Mouse (Mus musculus) ES-Bruce4 (cell line): ENCODE measurements around the gene Xpot. TPM values are rescaled to one million over a fixed set of nuclear protein-coding genes. Genes with fewer than 3 reads are reported as not detected.
A peak's percentile ranks its signal among the peaks of the same experiment; 100 is the strongest.

Experiments
- H3K27ac ChIP-seq: 2 replicates; pipeline ENCODE4 v1.5.1; 2012; ENCODE audit warnings: low read length, inconsistent platforms; ENCODE audit not compliant: insufficient read depth
- H3K27me3 ChIP-seq: 2 replicates; pipeline ENCODE4 v1.6.1; 2012; ENCODE audit warnings: mild to moderate bottlenecking, low read length, inconsistent platforms; ENCODE audit not compliant: control insufficient read depth, poor library complexity, insufficient read depth, severe bottlenecking
- H3K36me3 ChIP-seq: 2 replicates; pipeline ENCODE4 v1.6.1; 2012; ENCODE audit warnings: inconsistent platforms, mild to moderate bottlenecking, low read length, moderate library complexity; ENCODE audit not compliant: control insufficient read depth, poor library complexity, insufficient read depth, severe bottlenecking
- H3K4me1 ChIP-seq: one replicate; pipeline ENCODE4 v1.8.1; 2011; ENCODE audit warnings: low read length; ENCODE audit not compliant: control insufficient read depth, insufficient read depth
- H3K4me3 ChIP-seq: 2 replicates; pipeline ENCODE4 v1.5.1; 2011; ENCODE audit warnings: low read depth, mild to moderate bottlenecking, low read length
- H3K9ac ChIP-seq: 2 replicates; pipeline ENCODE4 v1.6.1; 2012; ENCODE audit warnings: low read depth, mild to moderate bottlenecking, inconsistent platforms; ENCODE audit not compliant: poor library complexity, severe bottlenecking
- H3K9me3 ChIP-seq: replicated peaks from 2 replicates; pipeline ENCODE4 v1.6.1; 2012; ENCODE audit warnings: mild to moderate bottlenecking, low read length, inconsistent platforms; ENCODE audit not compliant: control insufficient read depth, poor library complexity, insufficient read depth, severe bottlenecking
- CTCF ChIP-seq: IDR thresholded peaks from one replicate; pipeline ENCODE4 v1.8.1; 2011; ENCODE audit warnings: low read depth, low read length
- EP300 ChIP-seq: IDR thresholded peaks from 2 replicates; pipeline ENCODE4 v1.6.1; 2011; ENCODE audit warnings: low read depth, low read length; ENCODE audit not compliant: insufficient read depth
- POLR2A ChIP-seq: IDR thresholded peaks from one replicate; pipeline ENCODE4 v1.8.1; 2011; ENCODE audit warnings: low read length; ENCODE audit not compliant: insufficient read depth
- polyA plus RNA-seq: library from polyadenylated mRNA; stranded (reverse); fragments of >200 nt; gene quantifications from 2 replicates; pipeline ENCODE4 v1.2.4, GENCODE M21; 2011; ENCODE audit warnings: low read depth; ENCODE audit not compliant: missing spikeins, insufficient read depth, insufficient read length

The Xpot gene
- polyA plus RNA-seq, 1 experiment = 132 TPM

DNA sequence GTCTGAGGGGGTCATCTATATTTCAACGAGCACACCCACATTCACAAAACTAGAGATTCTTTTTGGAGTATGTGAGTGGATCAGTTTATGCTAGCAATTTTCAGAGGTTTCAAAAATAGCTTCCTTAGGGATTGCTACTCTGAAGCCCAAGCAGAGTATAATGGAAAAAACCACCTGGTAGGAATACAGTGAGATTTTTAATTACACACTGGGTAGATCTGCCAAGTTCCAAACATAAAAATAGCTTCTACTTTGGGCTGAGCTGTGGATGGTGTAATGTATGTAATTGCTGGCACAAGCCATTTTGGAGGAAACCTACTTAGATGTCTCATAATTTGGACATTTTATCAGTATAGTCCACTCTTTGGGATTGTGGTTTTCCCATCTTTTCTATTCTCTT lies 26.9 kb upstream of the Xpot start:
- no peak overlapping the region for H3K9ac ChIP-seq
- H3K27ac ChIP-seq = no peak overlapping the region
- TF ChIP-seq CTCF = no peak
- TF ChIP-seq POLR2A = no peak
- no peak for TF ChIP-seq EP300
- H3K9me3 ChIP-seq = no peaks in the 10 kb centered on the region
- H3K4me1 ChIP-seq = no peaks in the 10 kb centered on the region
- H3K27me3 ChIP-seq = no peaks in the 10 kb centered on the region
- H3K4me3 ChIP-seq = no peak overlapping the region
- H3K36me3 ChIP-seq = no peaks in the 10 kb centered on the region

DNA sequence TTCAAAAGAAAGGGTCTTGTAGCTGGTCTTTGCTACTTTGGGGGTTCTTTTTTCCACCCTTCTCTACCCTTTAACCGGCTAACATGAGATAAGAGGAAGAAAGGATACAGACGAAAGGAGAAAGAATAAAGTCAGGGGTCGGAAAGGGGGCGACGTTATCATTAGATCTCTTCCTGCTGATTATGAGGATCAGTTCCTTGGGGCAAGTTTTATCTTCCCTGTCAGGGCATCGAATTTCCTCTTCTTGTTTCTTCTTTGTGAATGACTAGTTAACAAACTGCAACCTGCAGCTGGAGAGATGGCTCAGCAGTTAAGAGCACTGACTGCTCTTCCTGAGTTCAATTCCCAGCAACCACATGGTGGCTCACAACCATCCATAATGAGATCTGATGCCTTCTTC lies 20.2 kb upstream of the Xpot start:
- Histone ChIP-seq H3K9me3 (no peaks in the 10 kb centered on the region), H3K36me3 (no peaks in the 10 kb centered on the region), H3K4me3 (no peak overlapping the region), H3K27ac (no peak overlapping the region), H3K4me1 (no peaks in the 10 kb centered on the region), H3K9ac (no peak overlapping the region), H3K27me3 (no peaks in the 10 kb centered on the region)
- TF ChIP-seq CTCF = no peak
- TF ChIP-seq EP300 = no peak
- no peak for TF ChIP-seq POLR2A

DNA sequence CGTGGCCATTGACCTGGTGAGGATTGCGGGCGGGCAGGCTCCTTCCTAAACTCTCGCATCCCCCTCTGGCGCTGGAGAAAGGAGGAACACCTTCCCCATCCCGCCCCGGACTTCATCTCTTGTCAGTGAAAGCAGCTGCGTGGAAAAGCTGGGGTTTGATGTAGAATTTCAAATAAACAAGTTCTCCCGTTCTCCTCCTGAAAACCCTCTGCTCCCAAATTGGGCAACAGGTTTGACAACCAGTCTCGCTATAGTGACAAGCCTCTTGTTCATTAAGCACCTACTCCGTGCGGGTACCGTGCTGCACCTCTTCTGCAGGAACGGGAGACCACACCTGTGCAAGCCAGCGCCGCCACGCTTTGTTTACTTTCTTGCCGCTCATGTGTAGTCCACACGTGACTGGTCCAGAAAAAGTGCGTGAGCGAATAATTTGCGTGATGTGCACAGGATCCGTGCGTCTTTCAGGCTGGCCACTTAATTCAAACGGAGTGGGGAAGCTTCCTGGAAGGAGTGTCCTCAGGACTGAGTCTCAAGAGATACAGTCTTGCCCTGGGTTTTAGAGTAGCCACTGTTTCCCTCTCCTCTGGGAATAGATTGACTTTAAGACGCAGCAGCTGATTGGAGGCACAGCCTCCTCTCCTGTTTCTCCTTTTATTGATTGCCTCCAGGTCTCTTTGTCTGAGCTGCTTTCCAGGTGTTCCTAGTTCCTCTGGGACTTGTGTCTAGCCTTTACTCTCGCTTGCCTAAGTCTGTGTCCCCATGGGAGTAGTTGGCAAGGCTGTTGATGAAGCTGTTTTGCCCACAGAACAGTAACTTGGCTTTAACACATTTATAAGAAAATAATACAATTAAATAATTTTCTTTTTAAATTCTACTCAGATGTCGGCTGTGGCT lies 16.2 kb upstream of the Xpot start:
- no peaks in the 10 kb centered on the region for H3K36me3 ChIP-seq
- H3K9ac ChIP-seq = peak overlapping the region; percentile 10; the same call in 1 of the 2 replicates
- H3K4me3 ChIP-seq = peak overlapping the region; percentile 68
- H3K27me3 ChIP-seq = no peaks in the 10 kb centered on the region
- no peaks in the 10 kb centered on the region for H3K9me3 ChIP-seq
- H3K4me1 ChIP-seq = no peaks in the 10 kb centered on the region
- no peak overlapping the region for H3K27ac ChIP-seq
- TF ChIP-seq CTCF = no peak
- no peak for TF ChIP-seq EP300
- no peak for TF ChIP-seq POLR2A

DNA sequence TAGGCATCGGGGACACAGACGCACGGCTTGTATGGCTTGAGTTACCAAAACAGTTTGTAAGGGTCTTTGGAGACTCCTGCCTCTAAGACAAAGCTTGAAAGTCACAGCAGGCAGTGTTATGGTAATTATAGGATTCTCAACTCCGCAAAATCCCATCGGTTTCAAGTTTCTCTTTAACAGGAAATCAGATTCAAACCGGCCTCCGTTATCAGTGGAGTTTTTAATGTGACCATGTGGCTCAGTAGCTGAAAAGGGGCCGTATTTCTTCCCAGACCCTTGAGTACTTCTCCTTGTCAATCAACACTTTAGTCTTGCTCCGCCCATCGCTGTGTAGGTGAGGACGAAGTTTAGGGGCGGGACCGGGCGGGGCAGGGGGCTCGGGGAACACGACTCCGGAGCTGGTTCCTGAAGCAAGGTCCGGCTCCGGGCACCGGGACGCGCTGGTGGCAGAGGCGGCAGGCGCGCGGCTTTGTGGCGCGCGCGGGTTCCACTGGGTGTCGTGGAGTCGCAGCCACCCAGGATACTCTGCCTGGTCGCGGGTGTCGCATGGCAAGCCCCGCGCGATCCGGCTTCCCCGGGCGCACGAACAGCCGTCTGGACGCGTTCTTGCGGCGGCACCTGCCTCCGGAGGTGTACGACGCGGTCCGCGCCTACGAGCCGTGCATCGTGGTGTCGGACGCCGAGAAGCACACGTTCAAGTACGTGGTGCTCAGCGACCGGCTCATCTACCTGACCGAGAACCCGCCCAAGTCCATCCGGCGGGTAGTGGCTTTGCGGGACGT lies 15.3 kb upstream of the Xpot start, which contains the start of gene D930020B18Rik:
Gene D930020B18Rik (plus strand): TSS at position 317 of the 782 bp plus-strand sequence.
- no peak within 1 kb of the TSS for H3K27ac ChIP-seq
- H3K4me1 ChIP-seq = no peaks in the 10 kb centered on the region
- no peak for TF ChIP-seq CTCF
- TF ChIP-seq EP300 = no peak
- TF ChIP-seq POLR2A = no peak
- H3K36me3 ChIP-seq = no peaks in the 10 kb centered on the region
- no peaks in the 10 kb centered on the region for H3K9me3 ChIP-seq
- H3K27me3 ChIP-seq = no peaks in the 10 kb centered on the region
- peak within 1 kb of the TSS; percentile 10; the same call in 1 of the 2 replicates for H3K9ac ChIP-seq
- peak within 1 kb of the TSS; percentile 68 for H3K4me3 ChIP-seq

DNA sequence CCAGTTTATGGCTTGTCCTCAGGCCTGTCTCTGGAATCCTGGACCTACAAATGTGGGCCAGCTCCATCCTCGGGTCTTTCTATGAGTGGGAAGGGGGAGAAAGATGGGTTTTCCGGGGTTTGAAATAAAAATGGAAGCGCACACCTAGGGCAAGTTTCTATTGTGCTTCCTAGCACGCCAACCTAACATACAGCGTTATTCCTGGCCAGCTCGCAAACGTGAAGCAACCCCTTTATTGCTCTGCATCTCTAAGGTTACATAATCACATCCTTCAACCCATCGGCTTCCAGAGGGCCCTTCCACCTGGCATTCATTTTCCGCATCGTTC lies 14.8 kb upstream of the Xpot start:
- Histone ChIP-seq H3K9me3 (no peaks in the 10 kb centered on the region), H3K27ac (no peak overlapping the region), H3K27me3 (no peaks in the 10 kb centered on the region), H3K9ac (no peak overlapping the region), H3K4me3 (no peak overlapping the region), H3K36me3 (no peaks in the 10 kb centered on the region), H3K4me1 (no peaks in the 10 kb centered on the region)
- TF ChIP-seq CTCF (no peak), POLR2A (no peak), EP300 (no peak)
